Mouse (Mus musculus): ENCODE data around the gene Bbox1. TPM values are rescaled to one million over a fixed set of nuclear protein-coding genes. Genes with fewer than 3 reads are reported as not detected.

The Bbox1 gene
- total RNA-seq, 2 experiments from 2014 or later = 0.21 TPM; not detected in 1

GRCm38 (mm10) chr2:110275424-110275823, 38.9 kb downstream of the Bbox1 start:
- no peak for DNase-seq (ENCODE audit: low spot score)

- DNase-seq (ENCODE audit: low spot score) = peak; percentile 40
These were observed 40.2 kb downstream of the Bbox1 start for GRCm38 (mm10) chr2:110274160-110274559.

GRCm38 (mm10) chr2:110269281-110269680, 45.1 kb downstream of the Bbox1 start:
- DNase-seq (ENCODE audit: low spot score) = peak; percentile 61

- no peak for DNase-seq (ENCODE audit: low spot score)
These were observed 82.1 kb downstream of the Bbox1 start for GRCm38 (mm10) chr2:110232252-110232651.

- no peak for DNase-seq (ENCODE audit: low spot score)
These were observed 83.6 kb downstream of the Bbox1 start for GRCm38 (mm10) chr2:110230753-110231152.

- DNase-seq (ENCODE audit: low spot score) = peak; percentile 75
These were observed 84.9 kb downstream of the Bbox1 start for GRCm38 (mm10) chr2:110229143-110230087.

GRCm38 (mm10) chr2:110226421-110226820, 87.9 kb downstream of the Bbox1 start:
- no peak for DNase-seq (ENCODE audit: low spot score)

- no peak for DNase-seq (ENCODE audit: low spot score)
These were observed 88.4 kb downstream of the Bbox1 start for GRCm38 (mm10) chr2:110225969-110226368.

GRCm38 (mm10) chr2:110222793-110223192, 91.6 kb downstream of the Bbox1 start:
- no peak for DNase-seq (ENCODE audit: low spot score)

GRCm38 (mm10) chr2:110220492-110220891, 93.9 kb downstream of the Bbox1 start:
- DNase-seq (ENCODE audit: low spot score) = no peak

- no peak for DNase-seq (ENCODE audit: low spot score)
These were observed 98.7 kb downstream of the Bbox1 start for GRCm38 (mm10) chr2:110215685-110216058.

- no peak for DNase-seq (ENCODE audit: low spot score)
These were observed 99.2 kb downstream of the Bbox1 start for GRCm38 (mm10) chr2:110214991-110215684.

GRCm38 (mm10) chr2:110214278-110214677, 100.1 kb downstream of the Bbox1 start:
- DNase-seq (ENCODE audit: low spot score) = peak; percentile 18

Other genes starting within 250 kb of the Bbox1 start
- 10 to 100 TPM in 1 of 2 experiments, 1 to 10 TPM in 1; 7.8 to 12.6 TPM for gene Fibin, start 48.6 kb upstream of the Bbox1 start, total RNA-seq (2021)

All from gastrocnemius, adult 18-20 months (tissue).